Mouse (Mus musculus): ENCODE results near the gene Hemk1.

Gene Hemk1

GRCm38 (mm10) chr9:107342201-107342709 is 4.1 kb upstream of the Hemk1 start:
- peak; percentile 28 for DNase-seq

- no peak for DNase-seq
These were observed 2.9 kb upstream of the Hemk1 start for GRCm38 (mm10) chr9:107340911-107341645.

- DNase-seq: peak; percentile 90
These were observed 2.2 kb upstream of the Hemk1 start, which contains the start of gene 6430571L13Rik for GRCm38 (mm10) chr9:107340267-107340859. Gene 6430571L13Rik, plus strand, starts transcription at chr9:107340602.

GRCm38 (mm10) chr9:107336386-107336785 is 1.8 kb downstream of the Hemk1 start:
- DNase-seq: no peak

- peak; percentile 76 for DNase-seq
These were observed 2.2 kb downstream of the Hemk1 start for GRCm38 (mm10) chr9:107335909-107336308.

GRCm38 (mm10) chr9:107335046-107335445 is 3.1 kb downstream of the Hemk1 start:
- DNase-seq: no peak

- peak; percentile 61 for DNase-seq
These were observed 3.8 kb downstream of the Hemk1 start for GRCm38 (mm10) chr9:107334356-107334755.

- no peak for DNase-seq
These were observed 4.5 kb downstream of the Hemk1 start for GRCm38 (mm10) chr9:107333686-107334085.

GRCm38 (mm10) chr9:107330791-107331190 is 7.4 kb downstream of the Hemk1 start:
- no peak for DNase-seq

GRCm38 (mm10) chr9:107327879-107328620 is 10.1 kb downstream of the Hemk1 start:
- no peak for DNase-seq

- DNase-seq: no peak
These were observed 12.2 kb downstream of the Hemk1 start for GRCm38 (mm10) chr9:107325904-107326303.

- no peak for DNase-seq
These were observed 13.2 kb downstream of the Hemk1 start for GRCm38 (mm10) chr9:107324799-107325561.

GRCm38 (mm10) chr9:107323558-107323957 is 14.6 kb downstream of the Hemk1 start:
- DNase-seq: peak; percentile 20

- no peak for DNase-seq
These were observed 15.6 kb downstream of the Hemk1 start for GRCm38 (mm10) chr9:107322461-107323050.

- DNase-seq: no peak
These were observed 22.4 kb downstream of the Hemk1 start for GRCm38 (mm10) chr9:107315791-107316190.

GRCm38 (mm10) chr9:107313926-107314325 is 24.2 kb downstream of the Hemk1 start:
- no peak for DNase-seq

GRCm38 (mm10) chr9:107312811-107313584 is 25.2 kb downstream of the Hemk1 start:
- peak; percentile 69 for DNase-seq

- no peak for DNase-seq
These were observed 28.6 kb downstream of the Hemk1 start for GRCm38 (mm10) chr9:107309600-107309999.

GRCm38 (mm10) chr9:107309171-107309570 is 29.0 kb downstream of the Hemk1 start:
- DNase-seq: no peak

GRCm38 (mm10) chr9:107308346-107309000 is 29.7 kb downstream of the Hemk1 start:
- DNase-seq: no peak

- no peak for DNase-seq
These were observed 30.3 kb downstream of the Hemk1 start for GRCm38 (mm10) chr9:107307886-107308285.
